Mouse (Mus musculus) R1 (cell line): ENCODE results near the gene Kat6b.

Source experiments
- DNase-seq: peaks from one replicate; pipeline ENCODE4 v3.0.0-alpha.2; 2018; ENCODE audit warnings: low read depth, low spot score

Kat6b gene

GRCm38 (mm10) chr14:21522312-21522978, 41.2 kb downstream of the Kat6b start:
- DNase-seq: peak; percentile 79

- no peak for DNase-seq
Measured at GRCm38 (mm10) chr14:21523234-21523633, 42.0 kb downstream of the Kat6b start.

DNA sequence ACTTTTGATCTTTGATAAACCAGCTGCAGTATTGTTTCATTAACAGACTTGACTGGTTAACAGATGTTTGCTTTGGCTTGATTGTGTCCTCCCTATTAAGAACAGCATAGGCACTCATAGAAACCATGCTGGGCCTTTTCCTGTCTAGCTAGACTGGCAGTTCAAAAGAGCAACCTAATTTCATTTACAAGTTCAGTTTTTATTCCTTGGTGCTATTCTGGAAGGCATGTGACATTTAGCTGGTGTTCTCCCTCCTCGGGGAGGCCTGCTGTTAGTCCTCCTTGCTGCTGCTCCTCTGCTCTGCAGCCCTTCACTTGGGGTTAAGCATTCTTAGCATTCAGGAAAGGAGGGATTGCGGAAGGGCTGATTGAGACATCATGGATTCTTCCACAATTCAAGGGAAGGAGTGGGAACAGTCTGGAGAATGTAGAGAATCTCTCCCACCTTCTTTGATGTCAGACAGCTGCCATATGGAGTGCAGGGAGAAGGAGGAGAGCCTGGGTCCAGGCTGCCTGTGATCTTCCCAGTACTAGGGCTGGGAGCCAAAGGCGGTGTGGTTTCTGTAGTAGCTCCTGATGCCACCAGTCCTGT, 42.7 kb downstream of the Kat6b start:
- peak; percentile 85 for DNase-seq

GRCm38 (mm10) chr14:21525674-21526073, 44.4 kb downstream of the Kat6b start:
- no peak for DNase-seq

- DNase-seq: no peak
Measured at GRCm38 (mm10) chr14:21533566-21533965, 52.3 kb downstream of the Kat6b start.

DNA sequence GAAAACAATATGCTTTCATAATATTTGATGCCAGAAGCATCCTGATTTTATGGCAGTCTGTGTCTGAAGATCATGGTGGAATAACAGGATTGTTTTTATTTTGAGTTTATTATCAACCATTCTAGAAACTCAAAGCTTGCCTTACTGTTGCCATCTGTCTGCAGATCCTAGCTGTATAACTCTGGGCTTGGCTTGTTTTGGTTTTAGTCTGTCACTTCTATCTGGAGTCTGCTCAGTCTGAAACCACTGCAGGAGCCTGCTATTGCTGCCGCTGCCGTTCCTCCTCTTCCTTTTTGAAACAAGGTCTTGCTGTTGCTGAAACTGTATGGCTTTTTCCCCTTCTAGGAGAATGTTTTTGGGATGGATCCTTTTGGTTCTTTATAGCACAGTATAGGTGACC, 52.8 kb downstream of the Kat6b start:
- DNase-seq: no peak

DNA sequence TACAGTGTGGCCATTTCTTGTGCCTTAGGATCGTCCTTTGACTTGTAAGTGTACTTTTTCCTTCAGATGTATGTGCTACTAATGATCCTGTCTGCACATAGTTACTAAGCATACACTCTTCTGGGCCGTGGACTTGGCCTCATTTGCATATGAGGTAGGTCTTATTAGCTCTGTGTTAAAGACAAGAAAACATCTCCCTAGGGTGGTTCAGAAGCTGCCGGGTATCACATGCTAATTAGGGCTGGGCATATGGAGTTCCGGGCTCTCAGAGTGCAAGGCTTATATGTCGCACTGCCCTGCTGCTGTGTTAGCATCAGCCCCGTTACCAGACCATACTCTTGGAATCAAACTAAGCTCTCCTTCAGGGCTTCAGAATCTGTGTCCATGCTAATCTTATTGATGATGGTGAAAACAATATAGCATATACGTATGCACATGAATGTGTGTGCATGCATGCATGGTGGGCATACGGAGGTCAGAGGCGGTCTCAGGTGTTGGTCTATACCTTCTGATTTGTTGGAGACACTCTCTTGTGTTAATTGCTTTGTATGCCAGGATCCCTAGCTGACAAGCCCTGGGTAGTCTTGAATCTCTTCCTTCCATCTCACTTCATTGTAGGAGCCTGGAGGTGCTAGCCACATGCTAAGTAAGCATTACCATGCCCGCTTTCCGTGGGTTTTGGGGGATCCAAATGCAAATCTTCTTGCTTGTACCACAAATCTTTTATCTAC, 53.5 kb downstream of the Kat6b start:
- DNase-seq: no peak

- peak; percentile 88 for DNase-seq
Measured at GRCm38 (mm10) chr14:21536485-21537181, 55.4 kb downstream of the Kat6b start.

- DNase-seq: no peak
Measured at GRCm38 (mm10) chr14:21537838-21538237, 56.6 kb downstream of the Kat6b start.

DNA sequence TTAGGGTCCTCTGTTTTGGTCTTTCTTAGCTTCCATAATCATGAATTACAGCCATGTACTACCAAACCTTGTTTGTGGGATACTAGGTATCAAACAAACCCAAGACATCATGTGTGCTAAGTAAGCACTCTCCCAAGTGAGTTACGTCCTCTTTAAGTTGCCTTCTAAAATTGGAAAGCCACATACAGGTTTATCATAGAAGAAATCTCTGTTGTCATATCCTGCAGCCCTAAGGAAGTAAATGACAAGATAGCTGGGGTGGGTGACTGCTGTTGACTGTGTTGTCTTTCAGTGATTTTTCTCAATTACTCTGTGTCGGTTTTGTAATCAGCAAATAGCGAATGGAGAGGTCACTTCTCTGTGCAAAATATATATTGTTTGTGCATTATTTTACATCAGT, 58.5 kb downstream of the Kat6b start:
- no peak for DNase-seq

- DNase-seq: peak; percentile 71
Measured at GRCm38 (mm10) chr14:21540361-21540760, 59.1 kb downstream of the Kat6b start.

GRCm38 (mm10) chr14:21545529-21545928, 64.3 kb downstream of the Kat6b start:
- DNase-seq: no peak

DNA sequence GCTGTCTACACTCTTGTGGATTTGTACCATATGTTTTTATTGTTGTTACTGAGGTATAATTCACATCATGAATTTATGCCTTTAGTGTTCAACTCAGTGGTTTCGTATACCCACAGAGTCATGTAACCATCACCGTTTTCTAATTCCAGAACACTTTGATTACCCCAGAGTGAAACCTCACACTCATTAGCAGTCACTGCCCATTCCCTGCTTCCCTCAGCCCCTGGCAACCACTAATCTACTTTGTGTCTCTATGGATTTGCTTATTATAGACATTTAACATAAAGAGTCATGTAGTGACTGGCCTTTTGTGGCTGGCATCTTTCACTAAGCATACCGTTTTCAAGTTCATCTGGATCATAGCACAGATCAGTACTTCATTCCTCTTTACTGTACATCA, 65.1 kb downstream of the Kat6b start:
- DNase-seq: no peak

DNA sequence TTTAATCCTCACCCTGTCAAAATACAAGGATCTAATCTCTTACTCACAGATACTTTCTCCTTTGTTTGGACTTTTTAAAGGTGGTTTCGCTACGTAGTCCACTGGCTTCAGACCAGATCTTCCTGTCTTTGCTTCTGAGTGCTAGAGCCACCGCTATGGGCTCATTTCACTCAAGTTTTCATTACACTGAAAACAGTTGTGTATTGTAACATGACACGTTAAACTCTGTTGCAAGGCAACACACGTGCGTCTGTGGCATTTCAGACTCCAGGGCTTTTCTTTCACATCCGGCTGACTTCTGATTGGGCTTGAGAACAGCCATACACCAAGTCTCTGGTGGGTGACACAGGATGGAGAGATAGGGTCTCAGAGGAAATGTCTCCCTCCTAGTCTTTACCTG, 66.1 kb downstream of the Kat6b start:
- no peak for DNase-seq

DNA sequence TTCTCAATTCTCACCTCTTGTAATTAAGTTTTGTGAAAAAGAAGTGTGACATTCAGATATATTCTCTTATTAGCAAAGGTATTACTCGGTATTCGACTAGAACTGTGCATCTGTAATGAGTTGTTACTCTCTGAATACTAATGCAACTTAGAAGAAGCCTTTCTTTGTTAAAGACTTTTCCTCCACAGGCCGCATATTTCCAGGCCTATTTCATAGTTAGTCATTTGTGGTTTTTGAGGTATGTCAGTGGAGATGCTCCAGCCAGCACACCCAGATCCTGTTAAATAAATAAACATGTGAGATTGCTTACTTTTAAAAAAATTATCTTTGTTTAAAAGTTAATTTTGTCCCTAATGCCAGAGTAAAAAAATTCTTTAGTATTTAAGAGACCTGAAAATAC, 66.7 kb downstream of the Kat6b start:
- no peak for DNase-seq

DNA sequence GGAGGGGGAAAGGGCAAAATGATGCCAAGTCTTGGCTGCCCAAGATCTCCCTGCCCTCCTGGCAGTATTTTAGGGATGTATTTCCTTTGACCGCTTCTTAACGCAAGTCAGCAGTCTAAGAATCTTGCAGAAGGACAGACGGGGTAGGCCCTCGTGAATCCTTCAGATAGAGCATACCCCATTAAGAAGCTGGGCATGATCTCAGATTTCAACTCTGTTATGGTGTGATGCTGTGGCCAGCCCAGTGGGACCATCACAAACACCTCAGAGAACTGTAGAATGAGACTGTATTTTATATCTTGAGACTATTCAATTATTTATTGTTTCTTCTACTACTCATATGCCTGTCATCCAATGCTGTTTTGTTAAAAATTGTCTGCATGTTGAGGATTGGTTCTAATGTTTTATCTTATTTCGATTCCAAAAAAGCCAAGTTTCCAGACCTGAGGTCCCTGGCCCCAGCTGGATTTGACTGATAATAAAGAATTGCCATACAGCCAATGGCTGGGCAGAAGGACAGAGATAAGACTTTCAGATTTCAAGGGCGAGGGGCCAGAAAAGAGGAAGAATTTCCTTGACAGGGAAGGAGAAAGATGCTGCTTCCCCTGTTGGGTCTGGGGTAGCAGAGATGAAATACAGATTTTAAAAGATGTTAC, 67.8 kb downstream of the Kat6b start:
- DNase-seq: no peak

- DNase-seq: no peak
Measured at GRCm38 (mm10) chr14:21549608-21550115, 68.4 kb downstream of the Kat6b start.

DNA sequence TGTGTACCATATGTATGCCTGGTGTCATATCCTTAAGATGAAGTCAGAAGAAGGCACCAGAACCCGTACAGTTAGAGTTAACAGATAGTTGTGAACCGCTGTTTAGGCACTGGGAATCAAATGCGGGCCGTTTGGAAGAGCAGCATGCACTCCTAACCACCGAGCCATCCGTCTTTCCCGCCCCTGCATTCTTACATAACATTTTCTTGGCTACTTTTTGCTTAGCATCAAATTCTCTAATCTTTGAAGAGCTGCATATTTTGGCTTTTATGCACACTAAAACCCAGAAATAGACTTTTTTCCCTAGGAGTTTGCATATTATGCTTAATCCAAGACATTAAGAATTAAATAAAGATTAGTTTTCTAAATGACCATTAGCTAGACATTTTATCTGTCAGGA, 69.3 kb downstream of the Kat6b start:
- no peak for DNase-seq

DNA sequence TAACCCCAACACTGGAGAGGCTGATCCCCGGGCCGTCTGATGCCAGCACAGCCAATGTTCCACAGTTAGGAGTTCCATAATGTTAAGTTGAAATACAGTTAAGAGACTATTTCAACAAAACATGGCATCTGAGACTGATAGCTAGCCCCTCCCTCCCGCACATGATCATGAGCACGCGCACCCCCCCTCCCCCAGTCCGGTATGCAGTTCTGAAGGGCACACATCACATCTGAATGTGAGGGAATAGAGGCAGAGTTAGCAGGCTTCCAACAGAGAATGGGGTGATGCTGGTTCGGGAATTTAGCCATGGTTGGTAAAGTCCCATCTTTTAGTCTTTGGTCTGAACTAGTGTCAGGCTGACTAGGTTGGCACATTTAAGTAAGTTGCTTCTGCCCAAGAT, 70.4 kb downstream of the Kat6b start:
- peak; percentile 58 for DNase-seq

DNA sequence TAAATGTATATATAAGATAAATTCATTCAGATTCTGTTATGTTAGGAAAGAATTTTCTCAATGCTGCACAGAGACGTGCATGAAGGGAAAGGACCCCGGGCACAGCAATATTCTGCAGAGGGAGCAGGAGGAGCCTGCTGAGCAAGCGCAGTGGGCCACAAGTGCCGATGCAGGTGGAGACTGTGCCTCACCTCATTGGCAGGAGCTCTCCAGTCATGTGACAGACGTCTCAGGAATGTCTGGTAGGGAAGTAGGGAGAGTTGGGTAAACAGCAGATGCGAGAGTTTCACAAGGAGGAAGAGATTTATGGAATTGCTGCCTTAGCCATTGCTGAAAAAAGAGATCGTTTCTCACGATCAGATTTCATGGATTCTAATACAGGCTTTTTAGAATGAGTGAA, 71.7 kb downstream of the Kat6b start:
- peak; percentile 85 for DNase-seq

DNA sequence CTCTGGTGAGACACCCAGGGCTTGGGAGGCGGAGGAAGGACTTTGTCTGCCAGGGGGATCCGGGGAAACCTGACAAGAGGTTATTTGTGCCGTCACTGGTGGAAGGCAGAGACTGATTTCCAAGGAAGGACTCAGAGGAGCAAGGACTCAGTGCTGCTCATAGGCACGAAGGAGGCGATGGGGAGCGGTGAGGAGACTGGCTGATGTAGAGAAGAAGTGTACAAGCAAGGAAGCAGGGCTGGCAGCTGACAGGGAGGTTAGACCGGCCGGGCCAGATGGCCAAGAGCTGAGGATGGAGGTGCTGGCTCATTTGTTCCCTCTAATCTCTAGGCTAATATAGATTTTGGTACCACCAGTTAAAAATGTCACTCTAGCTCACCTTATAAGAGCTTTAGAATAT, 72.8 kb downstream of the Kat6b start:
- no peak for DNase-seq
